Mouse (Mus musculus): ENCODE measurements at regions not wholly inside any gene's neighbourhood (a gene's known extent, or its start where the extent isn't known, plus 50 kb on each side); places are given as distances from the start of the nearest gene placed in this dataset.

- DNase-seq: no peak
These were observed 218.6 kb upstream of the Tacr3 start for GRCm38 (mm10) chr3:134610244-134610643.

GRCm38 (mm10) chr3:134611516-134612297 is 217.1 kb upstream of the Tacr3 start:
- DNase-seq: no peak

GRCm38 (mm10) chr3:134612298-134612616 is 216.6 kb upstream of the Tacr3 start:
- DNase-seq: no peak

- no peak for DNase-seq
These were observed 199.4 kb upstream of the Tacr3 start for GRCm38 (mm10) chr3:134629166-134630134.

GRCm38 (mm10) chr3:134630135-134630516 is 198.7 kb upstream of the Tacr3 start:
- no peak for DNase-seq

- no peak for DNase-seq
These were observed 179.9 kb upstream of the Tacr3 start for GRCm38 (mm10) chr3:134648727-134649445.

- no peak for DNase-seq
These were observed 174.8 kb upstream of the Tacr3 start for GRCm38 (mm10) chr3:134654051-134654450.

- DNase-seq: no peak
These were observed 133.9 kb upstream of the Tacr3 start for GRCm38 (mm10) chr3:134694893-134695292.

- DNase-seq: no peak
These were observed 110.2 kb upstream of the Tacr3 start for GRCm38 (mm10) chr3:134718620-134719019.

- DNase-seq: no peak
These were observed 93.1 kb upstream of the Tacr3 start for GRCm38 (mm10) chr3:134735684-134736083.

- DNase-seq: no peak
These were observed 67.7 kb upstream of the Tacr3 start for GRCm38 (mm10) chr3:134761108-134761507.

GRCm38 (mm10) chr3:134763264-134763936 is 65.4 kb upstream of the Tacr3 start:
- DNase-seq: no peak

All from kidney, adult 11 months (tissue).